Mouse (Mus musculus) heart, adult 2 months (tissue): ENCODE results near the gene Abhd8. TPM values are rescaled to one million over a fixed set of nuclear protein-coding genes. Genes with fewer than 3 reads are reported as not detected.
"Not testable (repeated sequence)": the region's sequence is repeated elsewhere in the genome, so short reads cannot be mapped to it uniquely, and the experiment has no call there.

Experiments used
- DNase-seq, 2 experiments: peaks; one replicate each; pipeline ENCODE4 v3.0.0; 2021
- H3K27ac ChIP-seq: fragments of 200-600 bp; 2 replicates; pipeline ENCODE4 v1.8.1; 2022
- H3K27me3 ChIP-seq: fragments of 200-500 bp; 2 replicates; pipeline ENCODE4 v1.6.1; 2012; ENCODE audit warnings: mild to moderate bottlenecking, low read length, inconsistent platforms, mixed read lengths; ENCODE audit not compliant: control insufficient read depth, insufficient read depth
- H3K36me3 ChIP-seq: fragments of 200-500 bp; 2 replicates; pipeline ENCODE4 v1.6.1; 2012; ENCODE audit warnings: low read length, inconsistent platforms; ENCODE audit not compliant: control insufficient read depth, insufficient read depth
- H3K4me1 ChIP-seq: fragments of 200-500 bp; 2 replicates; pipeline ENCODE4 v1.6.1; 2011; ENCODE audit warnings: low read length; ENCODE audit not compliant: control insufficient read depth, insufficient read depth
- H3K4me3 ChIP-seq: fragments of 200-600 bp; 2 replicates; pipeline ENCODE4 v1.8.1; 2022
- H3K79me2 ChIP-seq: fragments of 200-500 bp; replicated peaks from 2 replicates; pipeline ENCODE4 v1.6.1; 2012; ENCODE audit warnings: mild to moderate bottlenecking, inconsistent platforms, low read length, moderate library complexity, mixed read lengths; ENCODE audit not compliant: control insufficient read depth, insufficient read depth
- H3K9ac ChIP-seq: fragments of 200-500 bp; 2 replicates; pipeline ENCODE4 v1.6.1; 2012; ENCODE audit warnings: low read depth, mild to moderate bottlenecking, control low read depth, inconsistent platforms, low read length, mixed read lengths
- CTCF ChIP-seq: fragments of 200-600 bp; IDR thresholded peaks from 2 replicates; pipeline ENCODE4 v1.8.1; 2022; ENCODE audit warnings: antibody characterized with exemption, mild to moderate bottlenecking, moderate library complexity
- EP300 ChIP-seq: fragments of 200-500 bp; IDR thresholded peaks from 2 replicates; pipeline ENCODE4 v1.6.1; 2011; ENCODE audit warnings: low read depth, low read length, control low read depth; ENCODE audit not compliant: insufficient read depth
- POLR2A ChIP-seq: fragments of 200-500 bp; IDR thresholded peaks from 2 replicates; pipeline ENCODE4 v1.6.1; 2011; ENCODE audit warnings: mild to moderate bottlenecking, low read depth, low read length, control low read depth; ENCODE audit not compliant: insufficient read depth
- WGBS: fragments of 180-500 bp; shearing (Covaris S2); methylation state at CpG from one replicate; pipeline ENCODE4 v1.1.7; 2018; 5-methylcytosine and 5-hydroxymethylcytosine counted together
- intact Hi-C: fragments of 180-260 bp; cut with DNase I; formaldehyde crosslinking; loops from one replicate; pipeline ENCODE4 v1.15.1; 2025
- polyA plus RNA-seq: library from polyadenylated mRNA; depleted of rRNA; stranded (reverse); fragments of >200 nt; gene quantifications from 2 replicates; pipeline ENCODE4 v1.2.3, GENCODE M21; 2012
- total RNA-seq, 2 experiments: library from RNA; stranded (reverse); gene quantifications; 2 replicates each; pipeline ENCODE4 v1.2.3; 2021

Abhd8 gene
- total and polyA plus RNA-seq, 3 experiments, result 25.8 to 30.4 (median 26.5) TPM

DNA sequence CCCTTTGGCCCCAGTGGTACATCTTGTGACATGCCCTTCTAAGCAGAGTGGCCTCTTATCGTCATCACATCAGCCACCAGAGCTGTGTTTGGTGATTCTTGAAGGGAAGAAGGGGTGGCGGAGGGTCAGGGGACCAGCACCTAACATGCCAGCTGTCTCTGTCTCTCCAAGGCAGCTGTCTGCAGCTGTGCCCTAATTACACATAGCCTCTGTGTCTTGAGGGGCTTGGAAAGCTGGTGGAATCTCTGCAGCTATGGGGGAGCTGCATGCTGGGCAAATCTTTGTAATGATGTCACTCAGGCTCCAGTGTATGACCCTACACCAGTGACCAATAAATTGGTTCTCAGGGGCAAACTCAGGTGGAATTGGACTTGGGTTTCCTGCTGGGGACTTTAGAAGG, 10.8 kb downstream of the Abhd8 start:
- no peak for DNase-seq
- Histone ChIP-seq H3K9ac (no peak overlapping the region), H3K27me3 (no peaks in the 10 kb centered on the region), H3K4me3 (no peak overlapping the region), H3K27ac (no peak overlapping the region), H3K36me3 (no peaks in the 10 kb centered on the region), H3K4me1 (no peaks in the 10 kb centered on the region), H3K79me2 (no peaks in the 10 kb centered on the region)
- TF ChIP-seq CTCF (no peak), POLR2A (no peak), EP300 (no peak)
- intact Hi-C loops, result no loop called here
- WGBS, result 78% methylated on average over 2 of the region's 2 CpGs

DNA sequence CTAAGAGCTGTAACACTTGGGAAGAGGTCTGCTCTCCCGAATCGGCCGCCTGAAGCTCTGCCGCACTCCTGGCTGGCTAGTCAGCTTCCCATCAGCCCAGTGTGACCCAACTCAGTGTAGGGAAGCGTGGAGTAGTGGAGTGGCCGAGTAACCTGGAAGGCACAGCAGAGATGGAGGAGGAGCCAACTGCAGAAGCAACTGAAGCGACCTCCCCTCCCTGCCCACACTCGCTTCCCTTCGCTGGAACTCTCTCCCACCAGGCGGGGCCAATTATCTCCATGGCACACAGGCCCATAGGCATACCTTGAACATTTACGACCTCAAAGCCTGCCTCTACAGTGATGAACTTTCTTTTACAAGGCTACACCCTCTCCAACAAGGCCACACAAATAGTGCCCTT, 11.7 kb downstream of the Abhd8 start:
- Histone ChIP-seq H3K4me1 (no peaks in the 10 kb centered on the region), H3K79me2 (no peaks in the 10 kb centered on the region), H3K9ac (no peak overlapping the region), H3K27ac (no peak overlapping the region), H3K4me3 (no peak overlapping the region), H3K27me3 (no peaks in the 10 kb centered on the region), H3K36me3 (no peaks in the 10 kb centered on the region)
- no peak for TF ChIP-seq POLR2A
- TF ChIP-seq CTCF, result no peak
- TF ChIP-seq EP300, result no peak
- DNase-seq, result no peak
- 58% methylated on average over 11 of the region's 11 CpGs for WGBS
- intact Hi-C loops, result no loop called here

DNA sequence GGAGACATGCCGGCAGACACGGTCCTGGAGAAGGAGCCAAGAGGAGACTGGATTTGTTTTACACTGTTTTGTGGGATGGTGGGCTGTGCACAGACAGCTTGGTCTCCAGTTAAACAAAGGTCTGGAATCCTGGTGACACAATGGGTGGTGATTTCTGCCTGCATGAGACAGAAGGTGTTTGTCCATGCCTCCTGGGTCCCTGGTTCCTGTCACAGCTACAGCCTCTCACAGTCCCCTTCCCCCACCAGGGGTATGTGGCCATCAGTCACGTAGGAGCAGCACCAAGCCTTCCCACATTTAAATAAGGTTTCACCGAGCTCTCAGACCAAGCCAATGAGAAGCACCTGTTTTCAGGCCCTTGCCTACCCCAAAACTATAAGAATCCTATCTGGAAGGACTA, 12.1 kb downstream of the Abhd8 start:
- 75% methylated on average over 4 of the region's 4 CpGs for WGBS
- no peak for TF ChIP-seq CTCF
- TF ChIP-seq POLR2A, result no peak
- Histone ChIP-seq H3K79me2 (no peaks in the 10 kb centered on the region), H3K4me3 (no peak overlapping the region), H3K36me3 (no peaks in the 10 kb centered on the region), H3K4me1 (no peaks in the 10 kb centered on the region), H3K9ac (no peak overlapping the region), H3K27ac (no peak overlapping the region), H3K27me3 (no peaks in the 10 kb centered on the region)
- intact Hi-C loops, result no loop called here
- DNase-seq, result no peak

DNA sequence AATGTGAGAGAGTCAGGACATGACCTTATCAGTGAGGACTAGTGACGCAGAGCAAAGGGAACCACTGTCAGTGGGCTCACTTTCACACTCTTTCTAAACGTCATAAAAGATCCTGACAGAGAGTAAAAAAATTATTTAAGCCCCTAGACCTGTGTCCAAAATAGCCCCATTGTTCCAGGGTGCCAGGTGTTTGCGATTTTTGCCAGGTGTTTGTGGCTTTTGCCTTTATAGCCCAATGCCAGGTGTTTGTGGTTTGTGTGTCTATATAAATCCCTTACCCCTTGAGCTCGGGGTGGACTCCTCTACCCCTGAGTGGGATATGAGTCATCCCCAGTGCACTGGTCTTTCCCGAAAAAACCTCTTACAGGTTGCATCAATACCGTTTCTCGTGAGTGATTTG, 18.4 kb downstream of the Abhd8 start:
- no peak overlapping the region for H3K4me3 ChIP-seq
- WGBS, result 70% methylated on average over 7 of the region's 7 CpGs
- no peaks in the 10 kb centered on the region for H3K36me3 ChIP-seq
- H3K9ac ChIP-seq, result no peak overlapping the region
- DNase-seq, result no peak
- no peak overlapping the region for H3K27ac ChIP-seq
- intact Hi-C loops, result no loop called here
- H3K27me3 ChIP-seq, result no peaks in the 10 kb centered on the region
- TF ChIP-seq POLR2A, result no peak
- no peak for TF ChIP-seq CTCF
- TF ChIP-seq EP300, result no peak
- no peaks in the 10 kb centered on the region for H3K79me2 ChIP-seq
- H3K4me1 ChIP-seq, result no peaks in the 10 kb centered on the region

DNA sequence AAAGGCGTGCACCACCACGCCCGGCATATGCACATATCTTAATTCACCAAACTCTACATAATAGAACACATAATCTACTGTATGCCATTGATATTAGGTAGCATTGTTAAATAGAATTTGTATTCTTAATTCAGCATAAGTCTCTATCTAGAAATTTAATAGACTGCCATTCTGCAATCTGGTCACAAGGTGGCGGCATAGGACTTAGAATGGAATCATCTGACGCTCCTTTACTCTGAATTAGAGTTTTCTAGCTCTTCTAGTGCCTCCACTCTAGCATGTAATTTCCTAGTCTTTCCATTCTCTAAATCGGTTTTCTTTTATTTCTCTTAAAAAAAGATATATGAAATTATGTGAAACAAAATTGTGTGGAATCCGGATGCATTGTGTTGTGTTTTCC, 22.1 kb downstream of the Abhd8 start:
- Histone ChIP-seq H3K4me1 (no peaks in the 10 kb centered on the region), H3K79me2 (no peaks in the 10 kb centered on the region), H3K4me3 (no peak overlapping the region), H3K27ac (no peak overlapping the region), H3K27me3 (no peaks in the 10 kb centered on the region), H3K9ac (no peak overlapping the region), H3K36me3 (no peaks in the 10 kb centered on the region)
- TF ChIP-seq CTCF, result peak; percentile 91
- no peak for TF ChIP-seq EP300
- WGBS, result under 1% methylated on average over 7 of the region's 7 CpGs
- intact Hi-C loops, result loop anchor here (1.0 to 2.0 kb wide), 5 partner anchors 22 to 289 kb away; partner anchors contain the start of genes Abhd8 and Gtpbp3
- no peak for DNase-seq

DNA sequence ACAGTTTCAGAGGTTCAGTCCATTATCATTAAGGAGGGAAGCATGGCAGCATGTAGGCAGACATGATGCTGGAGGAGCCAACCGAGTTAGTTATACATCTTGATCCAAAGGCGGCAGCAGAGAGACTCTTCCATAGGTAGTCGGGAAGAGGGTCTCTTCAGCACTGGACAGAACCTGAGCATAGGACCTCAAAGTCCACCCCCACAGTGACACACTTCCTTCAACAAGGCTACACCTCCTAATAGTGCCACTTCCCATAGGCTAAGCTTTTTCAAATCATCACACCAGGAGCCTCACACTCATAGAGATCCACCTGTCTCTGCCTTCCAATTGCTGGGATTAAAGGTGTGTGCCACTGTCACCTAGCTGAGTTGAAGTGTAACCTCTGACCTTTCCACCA, 26.4 kb downstream of the Abhd8 start:
- Histone ChIP-seq H3K27me3 (no peaks in the 10 kb centered on the region), H3K4me3 (no peak overlapping the region), H3K9ac (no peak overlapping the region), H3K4me1 (no peaks in the 10 kb centered on the region), H3K27ac (no peak overlapping the region), H3K79me2 (no peaks in the 10 kb centered on the region), H3K36me3 (no peaks in the 10 kb centered on the region)
- no peak for DNase-seq
- 55% methylated on average over 3 of the region's 3 CpGs for WGBS
- TF ChIP-seq EP300, result no peak
- no peak for TF ChIP-seq POLR2A
- TF ChIP-seq CTCF, result no peak
- intact Hi-C loops, result no loop called here

DNA sequence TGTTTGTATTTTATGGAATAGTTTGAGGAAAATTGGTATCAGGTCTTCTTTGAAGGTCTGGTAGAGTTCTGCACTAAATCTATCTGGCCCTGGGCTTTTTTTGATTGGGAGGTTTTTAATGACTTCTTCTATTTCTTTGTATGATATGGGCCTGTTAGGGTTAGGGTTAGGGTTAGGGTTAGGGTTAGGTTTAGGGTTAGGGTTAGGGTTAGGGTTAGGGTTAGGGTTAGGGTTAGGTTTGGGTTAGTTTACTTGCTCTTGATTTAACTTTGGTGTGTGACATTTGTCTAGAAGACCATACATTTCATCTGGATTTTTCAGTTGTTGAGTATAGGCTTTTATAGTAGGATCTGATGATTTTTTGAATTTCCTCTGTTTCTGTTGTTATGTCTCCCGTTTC, 30.5 kb downstream of the Abhd8 start:
- H3K27ac ChIP-seq, DNase-seq, H3K79me2 ChIP-seq, intact Hi-C loops, H3K4me3 ChIP-seq, H3K27me3 ChIP-seq, H3K4me1 ChIP-seq, H3K36me3 ChIP-seq, H3K9ac ChIP-seq: not testable (repeated sequence)
- 76% methylated on average over 1 of the region's 1 CpGs for WGBS
